Mouse (Mus musculus) thymus, adult 2 months (tissue): ENCODE measurements around the gene Commd8.

Experiments used
- CTCF ChIP-seq: fragments of 200-500 bp; IDR thresholded peaks from 2 replicates; pipeline ENCODE4 v1.5.1; 2012; ENCODE audit warnings: mild to moderate bottlenecking, control low read depth, low read length, moderate library complexity, borderline replicate concordance; ENCODE audit not compliant: control insufficient read depth, poor library complexity, insufficient read depth; ENCODE audit errors: extremely low read depth
- POLR2A ChIP-seq: fragments of 200-500 bp; IDR thresholded peaks from 2 replicates; pipeline ENCODE4 v1.6.1; 2012; ENCODE audit warnings: mild to moderate bottlenecking, low read length, control low read depth, moderate library complexity; ENCODE audit not compliant: control insufficient read depth, poor library complexity, insufficient read depth; ENCODE audit errors: extremely low read depth

DNA sequence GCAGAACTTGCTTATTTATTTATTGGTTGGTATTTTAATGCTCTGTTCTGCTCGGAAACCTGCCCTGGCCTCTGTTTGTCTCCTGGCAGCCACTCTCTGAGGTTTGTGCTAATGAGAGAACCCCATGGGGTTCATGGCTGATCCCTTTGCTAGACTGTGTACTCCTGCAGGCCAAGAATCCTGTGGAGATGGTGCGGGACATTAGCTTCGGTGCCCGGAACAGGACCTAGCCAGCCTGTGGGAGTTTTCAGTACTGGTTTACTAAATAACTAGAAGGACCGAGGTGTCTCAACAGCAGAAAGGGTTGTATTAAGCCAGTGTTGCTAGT is 42.8 kb upstream of the Commd8 start:
- no peak for TF ChIP-seq CTCF
- TF ChIP-seq POLR2A, result no peak
